Mouse (Mus musculus) kidney, postnatal 14 days (tissue): ENCODE measurements at regions not wholly inside any gene's neighbourhood (a gene's known extent, or its start where the extent isn't known, plus 50 kb on each side); places are given as distances from the start of the nearest gene placed in this dataset.

Source experiments
- DNase-seq: peaks from one replicate; pipeline ENCODE4 v3.0.0; 2022; ENCODE audit warnings: mixed read lengths

GRCm38 (mm10) chr2:124955843-124956242 is 112.1 kb upstream of the Slc24a5 start:
- no peak for DNase-seq

GRCm38 (mm10) chr2:124959431-124959830 is 108.5 kb upstream of the Slc24a5 start:
- DNase-seq, result peak; percentile 34

- peak; percentile 28 for DNase-seq
These were observed 95.8 kb upstream of the Slc24a5 start for GRCm38 (mm10) chr2:124971826-124972749.

- no peak for DNase-seq
These were observed 92.8 kb upstream of the Slc24a5 start for GRCm38 (mm10) chr2:124975106-124975505.

- no peak for DNase-seq
These were observed 76.9 kb upstream of the Slc24a5 start for GRCm38 (mm10) chr2:124990976-124991375.

GRCm38 (mm10) chr2:125015007-125015406 is 52.9 kb upstream of the Slc24a5 start:
- no peak for DNase-seq

GRCm38 (mm10) chr2:125016946-125017345 is 51.0 kb upstream of the Slc24a5 start:
- DNase-seq, result no peak
